Mouse (Mus musculus): ENCODE measurements around the gene Tesc.

DNA sequence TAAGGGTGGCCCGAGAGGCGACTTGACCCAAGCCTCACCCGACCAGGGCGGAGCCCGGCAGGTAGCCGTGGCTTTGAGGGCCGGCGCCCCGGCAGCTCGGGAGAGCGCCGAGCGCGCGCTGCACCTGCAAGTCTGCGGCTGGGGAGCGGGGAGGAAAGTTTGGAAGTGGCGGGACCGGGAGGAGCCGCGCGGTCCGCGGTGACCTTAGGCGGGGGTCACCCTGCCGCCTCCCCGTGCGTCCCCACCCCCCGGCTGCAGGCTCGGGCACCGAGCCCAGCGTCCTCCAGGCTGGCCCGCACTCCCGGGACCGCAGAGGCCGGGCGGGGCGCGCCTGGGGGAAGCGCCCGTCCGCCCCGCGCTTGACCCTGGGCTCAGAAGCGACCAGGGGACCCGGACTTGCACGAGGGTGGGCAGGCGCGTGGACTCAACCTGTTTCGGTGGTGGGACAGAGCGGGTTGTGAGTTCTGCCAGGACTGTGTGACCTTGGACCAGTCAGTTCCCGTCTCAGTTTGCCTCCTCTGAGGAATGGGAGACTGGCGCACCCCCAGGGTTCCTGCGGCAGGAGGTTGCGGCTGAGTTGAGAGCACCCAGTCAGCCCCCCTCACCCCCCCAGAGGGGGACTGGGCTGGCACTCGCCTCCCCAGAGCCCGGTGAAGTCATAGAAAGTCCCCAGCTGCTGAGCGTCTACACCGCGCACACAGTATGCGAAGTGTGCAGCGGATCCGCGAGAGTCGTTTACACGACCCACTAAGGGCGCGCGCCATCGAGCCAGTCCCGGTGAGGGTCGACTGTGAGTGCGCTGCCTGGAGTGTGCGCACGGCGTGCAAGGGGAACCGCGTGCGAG, 870 bp downstream of the Tesc start:
- TF ChIP-seq CTCF (conservative IDR thresholded peaks at IDR 0.05 in 1 of 2, IDR thresholded peaks at IDR 0.05 in 1 of 2; ENCODE audit: low read depth in 2 of 2, low read length in 2 of 2): no peak
- TF ChIP-seq EP300 (IDR thresholded peaks at IDR 0.05; ENCODE audit: low read length): no peak
- no peak for TF ChIP-seq USF2 (conservative IDR thresholded peaks at IDR 0.05; ENCODE audit: low read depth, low read length)
- TF ChIP-seq SMC3 (IDR thresholded peaks at IDR 0.05; ENCODE audit: low read depth, low read length): no peak
- TF ChIP-seq MEF2A (IDR thresholded peaks at IDR 0.05; ENCODE audit: borderline replicate concordance, low read depth, low read length): no peak
- no peak for TF ChIP-seq E2F4 (IDR thresholded peaks at IDR 0.05; ENCODE audit: insufficient replicate concordance, low read depth, low read length)
- TF ChIP-seq POLR2A (IDR thresholded peaks at IDR 0.05; ENCODE audit: low read depth, low read length): no peak
- TF ChIP-seq USF1 (IDR thresholded peaks at IDR 0.05; ENCODE audit: low read depth, low read length): no peak
- no peak for TF ChIP-seq JUN (IDR thresholded peaks at IDR 0.05; ENCODE audit: insufficient read depth, low read depth, low read length)
- no peak for TF ChIP-seq ZNF384 (IDR thresholded peaks at IDR 0.05; ENCODE audit: low read depth, low read length)
- TF ChIP-seq ZC3H11A (IDR thresholded peaks at IDR 0.05; ENCODE audit: low read depth, low read length): no peak
- no peak for TF ChIP-seq ZMIZ1 (IDR thresholded peaks at IDR 0.05; ENCODE audit: low read depth, low read length)

Data from CH12.LX (cell line).